Mouse (Mus musculus) cerebellum, adult 8-10 months (tissue): ENCODE data around the gene Gm20388.

Source experiments
- DNase-seq: peaks from one replicate; pipeline ENCODE4 v3.0.0; 2022

The Gm20388 gene

DNA sequence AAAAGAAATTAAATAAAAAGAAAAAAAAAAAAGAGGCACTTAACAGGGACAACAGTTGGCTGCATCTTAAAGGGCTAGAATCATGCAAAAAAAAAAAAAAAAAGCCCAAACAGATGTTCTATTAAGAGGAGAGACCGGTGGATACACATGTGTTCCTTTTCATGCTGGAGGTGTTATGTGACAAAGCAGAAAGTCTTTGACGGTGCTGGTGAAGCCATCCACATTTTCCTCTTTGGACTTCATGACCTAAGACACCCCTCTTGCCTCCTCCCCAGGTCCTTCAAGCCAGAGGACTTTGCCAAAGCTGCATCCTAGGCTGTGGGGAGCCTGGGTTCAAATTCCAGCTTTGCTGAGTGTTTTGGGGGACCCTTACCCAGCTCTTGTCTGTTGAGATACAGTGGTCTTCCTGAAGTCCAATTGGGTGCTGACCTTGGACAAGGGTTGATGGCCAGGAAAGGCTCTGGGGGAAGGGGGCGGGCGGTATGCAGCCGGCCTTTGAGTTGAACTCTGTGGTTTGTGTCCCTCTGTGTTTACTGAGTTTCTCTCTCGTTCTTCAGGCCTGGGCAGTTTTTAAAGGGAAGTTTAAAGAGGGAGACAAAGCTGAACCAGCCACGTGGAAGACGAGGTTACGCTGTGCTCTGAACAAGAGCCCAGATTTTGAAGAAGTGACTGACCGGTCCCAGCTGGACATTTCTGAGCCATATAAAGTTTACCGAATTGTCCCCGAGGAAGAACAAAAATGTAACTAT is 832.7 kb downstream of the Gm20388 start:
- no peak for DNase-seq

DNA sequence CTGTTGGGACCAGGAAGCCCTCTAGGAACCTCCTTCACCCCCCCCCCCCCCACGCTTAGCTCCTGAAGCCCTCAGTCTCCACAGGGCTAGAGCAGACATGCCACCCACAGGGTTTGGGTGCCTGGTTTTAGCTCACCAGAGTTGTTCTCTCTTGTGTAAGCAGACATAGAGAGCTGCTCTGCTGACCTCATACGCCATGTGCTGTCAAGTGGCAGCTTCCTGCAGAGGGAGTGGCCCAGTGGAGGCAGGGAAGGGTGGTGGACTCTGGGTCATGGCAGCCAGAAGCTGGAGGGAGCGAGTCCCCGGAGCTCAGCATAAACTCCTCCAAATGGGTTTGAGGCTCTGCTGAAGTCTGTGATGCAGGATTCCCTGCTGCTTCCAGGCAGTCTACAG is 833.3 kb downstream of the Gm20388 start:
- no peak for DNase-seq

DNA sequence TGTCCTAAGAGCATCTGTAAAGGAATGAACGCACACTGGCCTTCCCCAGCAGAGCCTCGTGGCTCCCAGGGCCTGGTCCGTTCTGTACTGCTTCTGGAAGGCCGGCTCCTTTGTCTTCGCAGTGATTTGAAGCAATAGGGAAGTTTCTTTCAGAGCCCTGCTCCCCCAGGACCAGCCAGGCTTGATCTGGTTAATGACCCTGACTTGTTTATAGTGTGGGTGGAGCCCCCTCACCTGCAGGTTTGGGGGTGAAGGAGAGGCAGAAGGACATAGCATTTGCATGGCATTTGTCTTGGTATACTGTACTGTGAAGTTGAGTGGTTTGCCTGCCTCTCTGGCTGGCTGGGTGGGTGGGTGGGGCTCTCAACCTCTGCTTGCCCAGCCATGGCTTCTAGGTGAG is 833.8 kb downstream of the Gm20388 start:
- DNase-seq, result no peak

DNA sequence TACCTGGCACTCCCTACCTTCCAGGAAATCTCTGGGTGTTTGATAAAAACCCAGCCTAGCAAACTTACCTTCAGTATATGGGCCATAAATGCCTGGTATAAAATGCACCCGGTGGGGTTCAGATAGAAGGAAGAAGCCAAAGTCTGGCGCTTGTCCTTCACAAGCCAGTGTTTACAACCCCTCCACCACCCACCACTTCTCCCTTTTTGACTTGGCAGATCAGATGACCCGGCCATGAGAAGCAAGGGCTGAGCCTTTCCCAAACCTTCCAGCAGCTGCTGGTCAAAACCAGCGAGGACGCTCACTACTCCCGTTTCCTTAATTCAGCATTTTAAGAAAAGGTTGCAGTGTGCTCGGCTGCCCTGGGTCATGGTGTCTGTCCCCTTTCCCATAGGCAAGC is 834.6 kb downstream of the Gm20388 start:
- no peak for DNase-seq

DNA sequence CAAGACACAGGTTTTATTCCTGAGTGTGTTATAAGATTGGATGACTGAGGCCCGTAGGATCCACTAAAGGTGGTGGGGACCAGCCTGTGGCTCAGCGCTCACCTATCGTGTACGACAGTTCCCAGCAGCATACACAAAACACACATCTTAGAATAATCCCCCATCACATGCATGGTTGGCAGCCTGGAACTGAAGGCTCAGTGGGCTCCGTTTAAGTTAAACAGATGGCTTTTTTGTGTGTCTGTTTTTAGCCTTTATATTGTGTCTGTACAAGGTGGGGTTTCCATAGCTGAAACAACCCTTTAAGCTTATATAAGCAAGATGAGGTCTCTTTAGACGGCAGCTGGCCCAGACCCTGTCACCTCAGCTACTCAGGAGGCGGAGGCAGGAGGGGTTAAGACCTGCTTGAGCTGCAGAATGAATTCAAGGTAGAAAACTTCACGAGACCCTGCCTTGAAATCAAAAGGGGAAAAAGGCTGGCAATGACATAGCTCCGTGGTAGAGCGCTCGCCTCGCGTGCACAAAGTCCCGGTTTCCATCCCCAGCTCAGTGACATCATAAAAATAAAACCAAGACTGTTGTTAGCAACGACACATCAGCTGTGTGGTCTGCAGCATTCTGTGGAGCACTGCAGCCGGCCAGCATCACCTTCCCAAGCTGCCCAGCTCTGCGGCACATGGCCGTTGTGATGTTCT is 835.5 kb downstream of the Gm20388 start:
- no peak for DNase-seq

DNA sequence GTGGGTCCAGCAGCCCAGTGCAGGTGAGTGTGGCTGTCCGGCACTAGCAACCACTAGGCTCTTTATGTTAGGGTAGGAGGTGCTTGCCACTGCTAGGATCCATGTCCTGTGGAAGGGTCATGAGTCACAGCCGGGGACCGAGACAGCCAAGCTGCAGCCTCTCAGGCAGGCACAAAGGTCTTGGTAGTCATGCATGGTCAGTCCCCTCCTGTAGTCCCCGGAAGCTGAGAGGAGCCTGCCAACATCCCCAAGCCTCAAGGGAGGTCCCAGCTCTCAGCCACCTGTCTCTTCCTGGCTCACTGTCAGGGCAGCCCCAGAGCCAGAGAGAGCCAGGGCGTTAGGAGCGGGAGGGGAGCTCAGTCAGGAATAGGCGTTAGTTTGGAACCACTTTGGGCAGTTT is 836.6 kb downstream of the Gm20388 start:
- no peak for DNase-seq

DNA sequence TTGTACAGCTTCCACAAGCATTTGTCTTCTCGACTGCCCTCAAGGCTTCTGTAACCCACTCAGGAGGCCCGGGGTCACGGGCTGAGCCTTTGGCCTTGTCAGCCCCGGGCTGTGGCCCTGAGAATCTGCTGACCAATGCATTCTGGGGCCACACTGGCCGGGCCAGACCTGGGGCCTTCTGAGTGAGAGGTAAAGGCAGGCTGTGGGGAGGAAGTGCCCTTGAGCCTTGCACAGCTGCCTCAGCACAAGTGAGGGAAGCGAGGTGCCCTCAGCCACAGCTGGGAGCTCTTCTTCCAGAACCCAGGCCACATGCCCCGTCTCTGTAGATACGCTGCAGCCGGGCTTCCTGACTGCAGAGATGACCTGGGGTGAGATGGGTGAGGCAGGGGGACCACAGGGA is 840.0 kb downstream of the Gm20388 start:
- no peak for DNase-seq

DNA sequence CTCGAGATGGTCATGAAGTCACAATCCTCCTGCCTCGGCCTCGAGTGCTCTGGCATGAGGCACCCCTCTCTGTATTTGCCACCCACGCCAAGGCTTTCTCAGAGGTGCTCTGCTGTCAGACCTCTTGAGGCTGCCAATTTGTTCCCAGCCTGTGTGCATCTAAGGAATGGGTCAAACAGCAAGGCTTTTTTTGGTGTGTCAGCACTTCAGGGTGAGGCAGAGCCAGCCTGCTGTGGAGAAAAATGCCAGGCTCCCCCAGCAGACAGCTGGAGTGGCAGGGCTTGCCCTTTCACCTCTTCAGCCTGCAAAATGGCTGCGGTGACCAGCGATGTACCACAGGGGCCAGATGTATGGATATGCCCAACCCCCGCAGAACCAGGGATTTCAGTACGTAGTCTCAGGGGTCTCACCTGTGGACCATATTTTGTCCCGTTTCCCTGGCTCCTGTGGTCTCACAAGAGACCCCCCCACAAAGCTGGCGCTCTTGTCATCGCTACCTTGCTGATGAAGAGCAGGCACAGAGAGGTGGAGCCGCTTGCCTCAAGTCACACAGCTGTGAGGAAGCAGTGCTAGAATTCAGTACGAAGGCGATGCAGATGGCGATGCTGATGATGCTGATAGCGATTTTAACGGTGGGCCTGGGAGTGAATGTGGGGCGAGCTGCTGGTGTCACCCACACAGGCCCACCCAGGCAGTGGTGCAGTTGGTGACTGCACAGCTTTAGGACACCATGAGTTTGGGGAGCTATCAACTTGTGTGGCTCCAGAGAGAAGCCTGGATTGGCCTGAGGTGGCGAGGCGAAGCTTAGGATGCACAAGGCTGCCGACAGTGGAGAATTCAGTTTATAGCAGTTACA is 840.8 kb downstream of the Gm20388 start:
- DNase-seq, result no peak

DNA sequence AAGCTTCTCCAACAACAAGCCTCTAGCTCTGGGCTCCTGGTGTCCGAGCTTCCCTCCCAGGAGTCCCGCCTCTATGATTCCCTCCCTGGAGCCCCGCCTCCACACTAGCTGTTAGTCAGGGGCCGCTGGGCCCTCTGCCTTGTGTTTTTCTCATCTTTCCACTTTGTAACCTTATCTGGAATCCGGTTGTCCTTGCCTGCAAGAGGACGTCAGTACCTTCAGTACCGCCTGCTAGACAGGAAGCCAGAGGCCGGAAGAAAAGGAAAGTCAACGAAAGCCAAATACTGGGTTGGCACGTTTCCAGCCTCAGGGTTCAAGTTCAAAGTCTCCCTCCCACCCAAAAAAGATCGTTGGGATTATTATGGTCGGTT is 841.4 kb downstream of the Gm20388 start:
- DNase-seq, result no peak

DNA sequence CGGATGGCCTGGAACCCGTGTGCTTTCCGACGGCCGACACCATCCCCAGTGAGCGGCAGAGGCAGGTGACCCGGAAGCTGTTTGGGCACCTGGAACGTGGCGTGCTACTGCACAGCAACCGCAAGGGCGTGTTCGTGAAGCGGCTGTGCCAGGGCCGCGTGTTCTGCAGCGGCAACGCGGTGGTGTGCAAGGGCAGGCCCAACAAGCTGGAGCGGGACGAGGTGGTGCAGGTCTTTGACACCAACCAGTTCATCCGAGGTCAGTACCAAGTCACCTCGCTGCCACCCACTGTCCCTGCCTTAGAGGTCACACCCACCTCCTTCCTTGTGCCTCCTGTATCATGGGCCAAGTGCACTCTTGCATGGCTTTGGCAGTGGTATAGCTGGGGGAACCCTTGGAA is 842.8 kb downstream of the Gm20388 start:
- no peak for DNase-seq

DNA sequence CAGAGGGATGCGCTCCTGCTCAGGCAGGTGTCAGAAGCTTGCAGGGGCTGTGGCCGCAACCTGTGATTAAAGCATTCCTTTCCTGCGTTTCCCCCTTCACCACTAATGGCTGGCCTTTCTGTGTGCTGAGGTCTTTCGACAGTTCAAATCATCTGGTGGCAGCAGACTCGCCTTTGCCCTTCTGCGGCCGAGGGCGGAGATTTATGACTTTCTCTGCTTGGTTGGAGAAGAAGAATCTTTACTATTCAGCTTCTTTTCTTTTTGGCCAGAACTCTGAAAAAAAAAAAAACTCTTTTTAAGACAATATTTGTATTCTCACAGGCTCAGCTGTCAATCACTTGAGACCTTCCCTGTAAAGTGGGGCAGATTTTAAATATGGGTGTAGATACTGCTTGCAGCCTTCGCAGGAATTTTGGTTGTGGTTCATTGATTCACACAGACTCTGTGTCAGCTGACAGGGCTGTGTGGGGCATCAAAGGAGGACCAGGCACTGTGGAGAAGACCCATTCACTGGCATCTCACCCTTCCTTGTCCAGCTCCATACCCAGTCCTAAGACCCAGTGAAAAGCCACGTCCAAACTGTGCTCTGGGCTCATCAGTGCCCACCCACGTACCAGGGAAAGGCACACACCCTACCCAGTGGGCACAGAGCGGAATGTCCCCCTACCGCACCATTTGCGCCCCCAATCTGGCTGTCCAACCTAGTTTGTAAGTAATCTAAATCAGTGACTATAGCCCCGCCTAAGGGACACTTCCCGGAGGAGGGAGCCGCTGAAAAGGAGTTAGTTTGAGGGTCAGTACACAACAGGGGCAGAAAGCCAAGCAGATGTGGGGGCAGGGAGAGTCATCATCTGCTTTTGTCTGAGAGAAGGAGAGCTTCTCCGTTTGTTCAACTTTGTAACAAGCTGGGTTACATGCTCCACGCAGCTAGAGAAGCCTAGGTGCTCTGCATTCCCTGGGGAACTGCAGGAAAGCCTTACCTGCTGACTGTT is 845.0 kb downstream of the Gm20388 start:
- no peak for DNase-seq

DNA sequence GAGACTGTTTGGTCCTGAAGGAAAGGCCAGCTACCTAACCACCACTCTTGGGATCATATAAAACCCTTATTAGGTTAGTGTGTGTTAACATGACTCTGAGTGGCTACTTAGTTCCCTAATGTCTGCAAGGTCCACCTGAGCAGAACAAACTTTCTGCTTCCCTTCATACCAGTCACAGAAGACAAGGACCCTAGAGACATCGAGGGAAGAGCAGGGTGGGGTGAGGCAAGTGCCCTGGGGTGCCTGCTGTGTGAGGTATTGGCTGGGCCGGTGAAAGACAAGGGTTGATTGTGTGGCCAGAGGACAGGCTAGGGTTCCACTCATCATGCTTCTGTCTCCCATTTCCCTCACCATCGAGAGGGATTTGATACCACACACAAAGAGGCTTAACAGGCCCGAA is 847.4 kb downstream of the Gm20388 start:
- DNase-seq, result no peak

DNA sequence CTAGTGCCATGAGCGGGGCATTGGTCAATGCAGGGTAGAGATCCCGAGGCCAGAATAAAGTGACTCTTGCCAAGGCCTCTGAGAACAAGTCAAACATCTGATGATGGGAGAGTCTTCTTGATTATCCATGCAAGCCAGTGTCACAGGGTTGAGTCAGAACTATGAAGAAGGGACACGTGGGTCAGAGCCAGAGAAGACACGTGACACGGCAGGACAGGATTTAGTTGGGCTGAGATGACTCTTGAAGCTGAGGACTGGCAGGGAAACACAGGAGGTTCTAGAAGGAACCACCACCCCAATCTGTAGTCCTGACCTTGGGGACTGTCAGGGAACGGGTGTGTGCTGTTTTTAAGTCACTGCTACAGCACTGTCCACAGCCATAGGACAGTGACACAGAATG is 849.2 kb downstream of the Gm20388 start:
- no peak for DNase-seq

DNA sequence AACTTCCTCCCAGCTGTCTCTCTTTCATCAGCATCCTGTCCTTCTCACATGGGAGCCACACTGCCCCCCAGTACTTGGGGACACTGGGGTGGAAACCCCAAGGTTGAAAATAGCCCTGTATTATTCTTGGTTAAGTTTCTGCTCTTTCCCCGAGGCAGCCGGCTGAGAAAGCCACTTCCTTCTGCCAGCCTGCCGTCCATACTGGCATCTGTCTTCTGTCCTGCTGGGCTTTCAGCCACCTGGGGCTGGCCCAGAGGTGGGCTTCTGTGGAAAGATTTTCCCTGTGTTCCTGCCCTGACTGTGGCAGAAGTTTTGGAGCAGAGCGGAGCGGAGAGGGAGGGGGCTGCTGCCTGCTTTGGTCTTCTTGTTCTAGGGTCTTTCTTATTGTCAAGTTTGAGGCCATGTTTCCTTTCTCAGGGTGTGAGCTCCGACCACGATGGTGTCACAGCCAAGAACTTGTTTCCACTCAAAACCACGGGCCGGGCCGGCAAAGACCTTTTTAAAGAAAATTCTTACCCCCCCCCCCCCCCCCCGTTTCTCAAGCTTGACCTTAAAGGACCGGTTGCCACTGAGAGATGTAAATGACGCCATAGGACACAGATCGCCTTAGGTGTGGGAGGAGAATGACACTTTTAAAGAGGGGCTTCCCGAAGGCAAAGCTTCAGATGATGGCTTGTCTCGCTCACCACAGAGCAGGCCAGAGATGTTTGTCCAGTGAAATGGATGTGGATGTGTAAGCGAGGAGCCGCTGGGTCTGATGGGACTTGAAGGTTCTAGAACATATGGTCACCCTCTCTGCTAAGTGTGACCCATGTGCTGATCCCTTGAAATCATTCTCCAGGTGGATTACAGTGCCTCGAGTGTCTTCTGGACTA is 849.9 kb downstream of the Gm20388 start:
- no peak for DNase-seq

DNA sequence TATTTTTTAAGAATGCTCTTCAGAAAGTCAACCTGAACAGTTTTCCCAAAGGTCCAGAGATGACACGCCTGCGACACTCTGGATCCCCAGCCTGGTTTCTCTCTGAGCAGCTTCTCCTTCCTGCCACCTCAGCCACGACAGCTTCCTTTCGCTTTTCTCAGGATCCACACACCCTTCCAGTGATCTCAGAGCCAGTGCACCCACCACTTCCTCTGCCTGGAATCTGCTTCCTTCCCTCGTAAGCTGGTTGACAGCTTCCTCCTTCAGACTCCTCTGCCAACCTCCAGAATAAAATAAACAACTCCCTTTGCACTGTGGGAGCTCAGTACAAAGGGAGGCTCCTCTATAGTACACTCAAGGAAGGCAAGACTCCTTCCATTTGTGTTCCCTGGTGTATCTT is 852.6 kb downstream of the Gm20388 start:
- DNase-seq, result no peak

DNA sequence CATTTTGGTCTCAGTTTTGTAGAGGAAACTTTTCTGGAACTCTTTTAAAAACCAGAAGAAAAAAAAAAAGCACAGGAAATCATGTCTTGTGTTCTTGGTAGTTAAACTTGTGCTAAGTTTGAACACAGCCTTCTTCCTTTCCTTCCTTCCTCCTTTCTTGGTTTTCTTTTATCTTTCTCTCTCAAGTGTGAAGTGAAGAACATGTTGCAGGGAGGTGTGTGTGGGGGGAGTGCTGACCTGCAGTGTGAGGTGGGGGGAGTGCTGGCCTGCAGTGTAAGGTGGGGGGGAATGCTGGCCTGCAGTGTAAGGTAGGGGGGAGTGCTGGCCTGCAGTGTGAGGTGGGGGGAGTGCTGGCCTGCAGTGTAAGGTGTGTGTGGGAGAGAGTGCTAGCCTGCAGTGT is 854.0 kb downstream of the Gm20388 start:
- no peak for DNase-seq

DNA sequence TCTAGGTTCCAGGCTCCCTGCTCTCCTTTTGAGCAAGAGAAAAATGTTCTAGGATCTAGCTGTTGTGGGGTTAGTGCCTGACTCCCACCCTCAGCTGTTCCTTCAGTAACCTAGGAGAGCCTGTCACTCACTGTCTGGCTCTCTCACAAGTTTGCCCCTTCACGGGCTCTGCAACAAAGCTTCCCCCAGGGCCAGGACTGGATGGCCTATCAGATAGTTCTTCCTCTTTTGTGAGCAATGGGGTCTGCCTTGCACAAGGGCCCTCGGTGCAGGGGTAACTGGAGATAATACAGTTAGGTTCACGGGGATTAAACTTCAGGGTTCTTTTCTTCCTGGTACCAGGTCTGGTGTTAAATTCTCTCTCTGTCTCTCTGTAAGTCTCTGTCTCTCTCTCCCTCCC is 856.0 kb downstream of the Gm20388 start:
- DNase-seq, result no peak

DNA sequence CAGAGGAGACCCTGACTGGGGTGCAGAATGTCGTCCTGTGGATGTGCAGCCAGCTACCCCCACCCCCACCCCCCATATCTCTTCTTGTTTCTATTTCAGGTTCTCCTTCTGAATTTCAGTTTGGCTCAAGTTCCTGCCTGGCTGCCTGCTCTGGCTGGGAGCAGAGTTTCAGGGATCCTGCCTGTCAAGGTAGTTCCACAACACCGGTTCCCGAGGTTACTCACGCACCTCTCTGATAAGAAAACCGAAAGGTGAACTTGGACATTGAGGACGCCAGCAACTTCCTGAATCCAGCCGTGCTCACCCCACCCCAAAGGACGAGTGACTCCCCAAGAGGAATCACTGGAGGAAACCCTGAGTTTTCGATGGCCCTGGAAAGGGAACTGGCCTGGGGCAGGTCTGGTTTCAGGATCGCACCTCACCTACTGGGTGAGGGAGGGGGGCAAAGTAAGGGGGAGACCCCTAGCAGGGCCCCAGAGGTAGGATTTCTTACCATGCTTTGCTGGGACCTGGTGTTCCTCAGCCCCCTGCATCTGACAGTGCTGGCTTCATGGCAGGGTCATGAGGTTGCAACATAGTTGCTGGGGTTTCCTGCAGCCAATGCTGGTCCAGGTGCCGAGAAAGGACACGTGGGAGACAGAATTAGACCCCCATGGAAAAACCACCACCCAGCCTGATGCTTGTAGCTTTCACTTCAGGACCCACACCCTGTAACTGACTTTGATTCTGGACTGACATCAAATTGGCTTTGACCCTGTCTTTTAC is 858.0 kb downstream of the Gm20388 start:
- DNase-seq, result no peak

DNA sequence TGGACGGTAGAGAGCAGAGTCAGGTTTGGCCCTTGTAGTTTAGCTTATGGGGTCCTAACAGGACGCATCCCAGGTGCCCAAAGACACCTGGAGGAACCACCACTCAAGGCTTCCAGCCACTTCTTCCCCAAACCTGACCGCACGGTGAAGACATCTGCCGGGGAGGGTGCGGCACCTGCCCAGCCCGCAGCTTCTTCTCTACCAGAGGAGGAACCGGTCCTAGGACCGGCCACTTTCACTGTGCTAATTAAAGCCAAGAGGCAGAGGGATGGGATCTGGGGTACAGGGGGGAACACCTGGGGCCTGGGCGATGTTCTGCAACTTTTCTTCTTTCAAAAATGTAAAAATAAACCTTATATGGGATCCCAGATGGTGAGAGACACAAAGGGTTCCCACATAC is 866.5 kb downstream of the Gm20388 start:
- DNase-seq, result no peak

DNA sequence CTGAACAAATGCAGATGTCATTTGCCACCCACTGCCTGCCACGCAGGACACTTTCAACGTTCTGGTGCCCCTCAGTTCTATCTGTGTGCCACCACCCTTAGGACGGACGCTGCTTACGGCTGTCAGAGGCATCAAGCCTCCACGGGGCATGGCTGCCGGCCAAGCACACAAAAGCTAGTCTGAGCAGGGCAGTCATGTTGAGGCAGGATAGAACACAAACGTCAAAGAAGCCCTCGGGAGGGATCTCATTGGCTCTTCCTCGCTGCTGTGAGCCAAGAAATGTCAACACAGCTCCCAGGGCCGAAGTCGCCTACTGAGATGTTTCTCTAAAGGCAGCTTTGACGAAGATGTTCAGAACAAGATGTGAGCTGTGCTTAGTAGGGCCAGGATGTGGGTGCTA is 867.1 kb downstream of the Gm20388 start:
- DNase-seq, result no peak

DNA sequence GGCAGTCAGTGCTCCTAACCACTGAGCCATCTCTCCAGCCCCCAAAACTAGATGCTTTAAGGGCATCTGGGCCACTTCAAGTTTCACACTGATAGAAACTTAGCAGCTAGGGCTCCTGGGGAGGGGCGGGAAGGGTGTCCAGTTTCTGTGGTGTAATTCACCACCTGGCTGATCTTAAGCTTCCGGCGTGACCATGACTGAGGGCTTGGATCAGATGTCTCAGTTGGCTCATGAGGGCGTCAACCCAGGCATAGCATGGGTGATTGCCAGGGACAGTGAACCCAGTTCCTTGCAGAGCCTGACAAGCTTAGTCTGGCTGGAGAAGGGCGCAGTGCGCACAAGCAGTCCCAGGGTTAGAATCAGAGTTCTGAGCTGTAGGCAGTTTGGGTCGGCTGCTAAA is 868.5 kb downstream of the Gm20388 start:
- no peak for DNase-seq
